8 mouse cellular contexts compared by ENCODE assay signal in the genomic region with DNA sequence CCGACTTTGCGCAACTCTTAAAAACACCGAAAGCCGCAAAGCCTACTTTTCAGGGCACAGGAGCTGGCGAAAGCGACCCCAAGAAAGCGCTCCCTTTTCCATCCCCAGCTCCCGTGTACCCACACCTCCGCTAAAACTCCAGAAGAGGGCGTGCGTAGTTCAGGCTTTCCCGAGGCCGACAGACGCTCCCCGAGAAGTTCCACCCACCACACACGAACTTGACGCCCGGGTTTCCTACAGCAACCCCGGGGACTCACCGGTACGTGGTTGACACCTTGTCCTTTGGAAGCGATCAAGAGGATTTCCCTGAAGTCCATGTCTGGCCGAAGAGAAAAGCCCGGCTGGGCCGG. TPM values are rescaled to one million over a fixed set of nuclear protein-coding genes. Genes with fewer than 3 reads are reported as not detected.
DNase-seq lines count a peak whose midpoint lies in the region; ATAC-seq and TF ChIP-seq lines count a peak whose summit lies in the region.

No protein-coding gene starts in this region.

- peak overlapping the region; percentile 96 for H3K27ac ChIP-seq in lung, embryonic 16.5 days (ENCODE audit: low read length)
- H3K27ac ChIP-seq in cortical plate, adult 2 months (ENCODE audit: insufficient read depth, low read length), result peak overlapping the region; percentile 19
- H3K27ac ChIP-seq in midbrain, embryonic 15.5 days, result peak overlapping the region; percentile 88

- no peaks in the 10 kb centered on the region for H3K9me3 ChIP-seq in lung, embryonic 16.5 days (ENCODE audit: control insufficient read depth, low read length)
- no peaks in the 10 kb centered on the region for H3K9me3 ChIP-seq in midbrain, embryonic 15.5 days

- no peaks in the 10 kb centered on the region for H3K36me3 ChIP-seq in lung, embryonic 16.5 days (ENCODE audit: control insufficient read depth, insufficient read depth, low read length)
- H3K36me3 ChIP-seq in midbrain, embryonic 15.5 days (replicated peaks), result no peaks in the 10 kb centered on the region

- intact Hi-C loops in gastrocnemius, postnatal 36 days (cut with DNase I), result no loop called here

- peak; percentile 61 for ATAC-seq in lung, embryonic 16.5 days (ENCODE audit: low read depth)
- peak; percentile 22 for ATAC-seq in inflammation-experienced regulatory T-cells, adult 6 months
- ATAC-seq in midbrain, embryonic 15.5 days (replicated peaks), result peak; percentile 70

- H3K9ac ChIP-seq in lung, embryonic 16.5 days (ENCODE audit: low read length), result peak overlapping the region; percentile 75
- H3K9ac ChIP-seq in midbrain, embryonic 15.5 days, result peak overlapping the region; percentile 66

- WGBS in lung, embryonic 16.5 days, result under 1% methylated on average over 25 of the region's 25 CpGs
- under 1% methylated on average over 25 of the region's 25 CpGs for WGBS in midbrain, embryonic 15.5 days

- H3K4me3 ChIP-seq in lung, embryonic 16.5 days (ENCODE audit: low read length), result peak overlapping the region; percentile 74
- peak overlapping the region; percentile 75 for H3K4me3 ChIP-seq in cortical plate, adult 2 months (ENCODE audit: insufficient read depth, low read length)
- peak overlapping the region; percentile 90 for H3K4me3 ChIP-seq in midbrain, embryonic 15.5 days

- H3K4me1 ChIP-seq in lung, embryonic 16.5 days (replicated peaks; ENCODE audit: control insufficient read depth, insufficient read depth, low read length), result peaks cover 12% of the 10 kb centered on the region
- H3K4me1 ChIP-seq in cortical plate, adult 2 months (ENCODE audit: control insufficient read depth, insufficient read depth, low read length), result peaks cover 6% of the 10 kb centered on the region; the same call in 1 of the 2 replicates
- peaks cover 48% of the 10 kb centered on the region for H3K4me1 ChIP-seq in midbrain, embryonic 15.5 days

- H3K4me2 ChIP-seq in lung, embryonic 16.5 days (ENCODE audit: low read depth, low read length), result peak overlapping the region; percentile 69
- peak overlapping the region; percentile 75 for H3K4me2 ChIP-seq in midbrain, embryonic 15.5 days

- no peak for TF ChIP-seq POLR2A in cortical plate, adult 2 months (IDR thresholded peaks at IDR 0.05; ENCODE audit: extremely low read depth, insufficient read depth, low read length)

- no peaks in the 10 kb centered on the region for H3K27me3 ChIP-seq in lung, embryonic 16.5 days (ENCODE audit: control insufficient read depth, insufficient read depth, low read depth, low read length)
- no peaks in the 10 kb centered on the region for H3K27me3 ChIP-seq in midbrain, embryonic 15.5 days (replicated peaks)

- TF ChIP-seq CTCF in cortical plate, adult 2 months (IDR thresholded peaks at IDR 0.05; ENCODE audit: extremely low read depth, insufficient read depth, low read length), result 0 out of 2 replicates have a peak, but pooled peaks have one; percentile 4

- DNase-seq in lung, adult 18-20 months, result no peak
- DNase-seq in cerebellum, postnatal 10 days, result no peak
- no peak for DNase-seq in gastrocnemius, postnatal 36 days
- DNase-seq in cerebellum, adult 9-10 months, result no peak

RNA-seq across cellular contexts. Expression of gene Spty2d1, which starts 0.4 kb away (rescaled TPM):
- 23.9 and 24.0 TPM in 2 replicates for polyA plus RNA-seq in lung, embryonic 16.5 days (2015; fragmentation: Nextera tagmentation; extraction: Ambion mirVana)
- polyA plus RNA-seq in cortical plate, adult 2 months (2012; rRNA removed), result 6.8 and 7.2 TPM in 2 replicates
- polyA plus RNA-seq in inflammation-experienced regulatory T-cells, adult 6 months (2017; shearing (Covaris generic)), result 10 to 100 TPM; 28.3 to 49.5 (median 29.4) TPM
- polyA plus RNA-seq in midbrain, embryonic 15.5 days (2015; fragmentation: Nextera tagmentation; extraction: Ambion mirVana), result 7.1 and 8.1 TPM in 2 replicates
- total RNA-seq in gastrocnemius, postnatal 36 days (2021), result 1 to 10 TPM; 3.8 to 4.7 TPM

RNA-seq across cellular contexts. Expression of gene Gm9999, which starts 24.4 kb away (rescaled TPM):
- polyA plus RNA-seq in lung, embryonic 16.5 days (2015; fragmentation: Nextera tagmentation; extraction: Ambion mirVana), result not detected in 2 replicates
- not detected in 2 replicates for polyA plus RNA-seq in cortical plate, adult 2 months (2012; rRNA removed)
- polyA plus RNA-seq in inflammation-experienced regulatory T-cells, adult 6 months (2017; shearing (Covaris generic)), result not detected
- polyA plus RNA-seq in midbrain, embryonic 15.5 days (2015; fragmentation: Nextera tagmentation; extraction: Ambion mirVana), result not detected in 2 replicates
- total RNA-seq in gastrocnemius, postnatal 36 days (2021), result not detected

RNA-seq across cellular contexts. Expression of gene Tmem86a, which starts 42.6 kb away (rescaled TPM):
- 40.4 and 41.7 TPM in 2 replicates for polyA plus RNA-seq in lung, embryonic 16.5 days (2015; fragmentation: Nextera tagmentation; extraction: Ambion mirVana)
- 22.5 and 22.6 TPM in 2 replicates for polyA plus RNA-seq in cortical plate, adult 2 months (2012; rRNA removed)
- polyA plus RNA-seq in inflammation-experienced regulatory T-cells, adult 6 months (2017; shearing (Covaris generic)), result 1 to 10 TPM; 1.5 to 6.6 (median 3.8) TPM
- 28.3 and 29.3 TPM in 2 replicates for polyA plus RNA-seq in midbrain, embryonic 15.5 days (2015; fragmentation: Nextera tagmentation; extraction: Ambion mirVana)
- total RNA-seq in gastrocnemius, postnatal 36 days (2021), result 1 to 10 TPM; 4.6 to 5.5 TPM

RNA-seq across cellular contexts. Expression of gene Uevld, which starts 49.5 kb away (rescaled TPM):
- polyA plus RNA-seq in lung, embryonic 16.5 days (2015; fragmentation: Nextera tagmentation; extraction: Ambion mirVana), result 15.0 and 16.6 TPM in 2 replicates
- 7.1 and 7.8 TPM in 2 replicates for polyA plus RNA-seq in cortical plate, adult 2 months (2012; rRNA removed)
- 10 to 100 TPM in 1 of 3 experiments, 1 to 10 TPM in 2; 7.7 to 12.0 (median 8.1) TPM for polyA plus RNA-seq in inflammation-experienced regulatory T-cells, adult 6 months (2017; shearing (Covaris generic))
- 5.4 and 6.5 TPM in 2 replicates for polyA plus RNA-seq in midbrain, embryonic 15.5 days (2015; fragmentation: Nextera tagmentation; extraction: Ambion mirVana)
- total RNA-seq in gastrocnemius, postnatal 36 days (2021), result 1 to 10 TPM; 9.0 to 9.6 TPM

Comparison
In these comparisons a context has a peak if more than half of its experiments do, and no peak if none do; other contexts are left out.
1. H3K27ac ChIP-seq: peak in every context shown above with its lines; median percentile 96 in lung, embryonic 16.5 days; 88 in midbrain, embryonic 15.5 days; 19 in cortical plate, adult 2 months.